In genomic region chr19:6364317-6364725, GRCm38 (mm10) we compare ENCODE assay signal across 1 mouse cellular context.
A peak's percentile ranks its signal among the peaks of the same experiment; 100 is the strongest.
TF ChIP-seq lines count a peak whose summit lies in the region.

No protein-coding gene starts in this region.

TF ChIP-seq in CH12.LX, 34 proteins besides CTCF, POLR2A, EP300 and RAD21:
- TF ChIP-seq NRF1 (IDR thresholded peaks at IDR 0.05; ENCODE audit: low read depth, low read length) (peak; percentile 99), E2F4 (IDR thresholded peaks at IDR 0.05; ENCODE audit: insufficient replicate concordance, low read depth, low read length) (no peak), JUND (conservative IDR thresholded peaks at IDR 0.05; ENCODE audit: low read depth, low read length) (no peak), NELFE (IDR thresholded peaks at IDR 0.05; ENCODE audit: low read depth, low read length) (no peak), POLR2AphosphoS2 (IDR thresholded peaks at IDR 0.05; ENCODE audit: low read depth, low read length) (no peak), CHD1 (IDR thresholded peaks at IDR 0.05; ENCODE audit: low read depth, low read length) (no peak), BHLHE40 (IDR thresholded peaks at IDR 0.05; ENCODE audit: low read depth, low read length) (no peak)
